Mouse (Mus musculus): ENCODE measurements around the gene Mapk8ip3.

Mapk8ip3 gene

DNA sequence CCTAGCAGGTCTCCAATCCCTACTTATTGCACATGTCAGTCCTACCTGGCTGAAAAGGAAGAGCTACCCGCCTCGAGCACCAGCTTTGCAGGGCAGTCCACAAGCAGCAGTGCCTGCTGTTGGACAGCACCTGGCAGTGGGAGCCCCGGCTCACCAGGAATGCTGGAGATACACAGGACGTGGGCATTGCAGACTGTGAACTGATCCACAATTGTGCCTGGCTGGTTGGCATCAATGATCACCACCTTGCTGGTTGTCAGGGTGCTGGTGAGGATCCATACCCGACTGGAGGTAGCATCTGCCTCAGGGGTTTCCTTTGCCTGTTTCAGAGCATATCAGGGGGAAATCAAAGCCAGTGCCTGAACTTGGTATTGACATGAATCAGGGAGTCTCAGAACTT lies 34.7 kb downstream of the Mapk8ip3 start:
- DNase-seq (ENCODE audit: low read depth, low spot score) = no peak

DNA sequence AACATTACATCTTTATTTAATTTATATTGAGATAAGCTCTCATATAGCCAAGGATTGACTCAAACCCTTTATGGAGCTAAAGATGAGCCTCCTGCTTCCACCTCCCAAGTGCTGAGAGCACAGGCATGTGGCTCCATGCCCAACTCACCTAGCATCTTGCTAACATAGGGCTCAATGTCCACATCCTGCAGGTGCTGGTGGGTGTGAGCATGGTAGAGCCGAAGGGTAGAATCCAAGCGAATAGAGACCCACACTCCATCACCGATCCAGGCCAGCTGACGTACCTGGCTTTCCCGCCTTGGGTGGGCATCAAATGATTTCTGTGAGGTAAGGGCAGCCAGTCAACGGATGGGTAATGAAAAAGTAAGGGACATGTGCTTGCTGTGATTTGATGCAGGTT lies 36.8 kb downstream of the Mapk8ip3 start:
- DNase-seq (ENCODE audit: low read depth, low spot score) = no peak

DNA sequence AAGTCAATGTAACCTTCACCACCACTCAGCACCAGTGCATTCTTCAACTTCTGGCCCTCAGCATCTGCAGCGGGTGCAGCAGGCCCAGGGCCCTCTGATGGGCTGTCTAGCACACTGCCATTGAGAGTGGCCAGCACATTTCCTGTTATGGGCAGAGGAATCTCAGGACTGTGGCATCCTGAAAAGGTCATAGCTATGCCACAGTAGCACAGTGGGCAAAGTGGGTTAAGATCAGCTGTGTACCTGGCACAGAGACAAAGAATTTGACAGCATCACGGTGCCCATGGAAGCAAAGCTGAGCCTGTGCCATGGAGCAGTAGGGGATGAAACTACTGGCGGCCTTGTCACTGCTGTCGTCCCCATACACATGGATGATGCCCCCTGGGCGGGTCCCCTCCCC lies 37.6 kb downstream of the Mapk8ip3 start:
- DNase-seq (ENCODE audit: low read depth, low spot score) = no peak

DNA sequence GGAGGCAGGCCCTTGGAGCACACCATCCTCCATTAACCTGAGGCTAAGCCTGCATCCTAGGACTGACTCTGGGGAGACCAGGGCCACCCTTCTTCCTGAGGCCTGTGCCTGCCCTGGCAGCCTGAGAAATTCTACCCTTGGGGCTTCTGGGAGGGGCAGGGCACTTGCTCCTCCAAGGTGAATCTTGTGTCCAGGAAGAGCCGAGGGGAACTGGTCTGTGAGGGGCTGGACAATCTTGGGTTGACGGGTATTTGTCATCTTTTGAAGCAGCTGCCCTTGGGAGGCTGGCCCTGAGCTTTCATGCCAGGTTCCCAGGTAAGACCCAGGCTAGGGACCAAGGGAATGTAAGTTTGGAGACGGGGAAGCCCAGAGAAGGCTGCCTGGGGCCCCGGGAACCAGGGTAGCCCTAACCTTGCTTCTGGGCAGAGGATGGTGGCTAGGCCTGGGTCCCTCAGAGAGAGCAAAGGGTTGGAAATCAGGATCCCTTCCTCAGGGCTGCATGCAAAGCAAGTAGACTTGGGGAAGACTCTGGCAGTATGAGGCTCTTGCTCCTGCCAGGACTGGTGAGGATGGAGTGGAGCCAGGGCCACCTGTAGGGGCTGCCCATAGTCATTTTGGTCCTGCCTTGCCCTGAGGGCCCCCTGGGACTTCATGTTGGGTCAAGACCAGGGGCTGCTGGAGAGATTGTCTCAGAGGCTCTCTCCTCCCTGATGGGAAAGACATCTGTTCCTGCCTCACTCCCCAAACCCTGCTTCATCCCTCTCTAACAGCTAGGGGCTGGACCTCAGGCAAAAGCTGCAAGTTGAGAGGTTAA lies 38.5 kb downstream of the Mapk8ip3 start:
- DNase-seq (ENCODE audit: low read depth, low spot score) = no peak

DNA sequence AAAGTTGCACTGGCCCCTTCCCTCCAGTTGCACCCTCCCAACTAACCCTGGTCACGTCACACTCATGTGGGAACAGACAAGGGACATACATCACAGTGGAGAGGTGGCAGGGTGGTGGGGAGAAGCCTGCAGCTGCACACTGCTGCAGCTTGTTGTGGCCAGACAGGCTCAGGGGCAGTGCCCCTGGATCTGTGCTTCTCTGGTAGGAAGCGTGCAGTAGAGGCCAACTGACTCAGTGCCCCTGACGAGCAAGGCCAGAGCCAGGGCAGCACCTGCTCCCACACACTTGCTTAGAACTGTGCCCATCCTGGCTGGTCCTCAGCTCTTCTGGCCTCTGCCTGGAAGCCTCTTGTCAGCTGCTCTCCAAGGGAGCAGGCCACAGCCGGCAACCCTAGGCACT lies 39.2 kb downstream of the Mapk8ip3 start:
- DNase-seq (ENCODE audit: low read depth, low spot score) = no peak

DNA sequence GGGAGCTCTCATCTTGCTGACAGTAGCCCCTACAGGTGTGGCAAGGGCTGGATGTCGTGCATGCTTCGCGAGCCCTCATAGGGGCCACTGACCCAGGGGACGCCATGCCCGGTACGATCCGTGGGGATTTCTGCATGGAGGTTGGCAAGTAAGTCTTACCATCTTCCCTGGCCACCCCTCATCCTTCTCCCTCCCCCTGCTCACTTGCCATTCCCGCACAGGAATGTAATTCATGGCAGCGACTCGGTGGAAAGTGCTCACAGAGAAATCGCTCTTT lies 39.8 kb downstream of the Mapk8ip3 start:
- no peak for DNase-seq (ENCODE audit: low read depth, low spot score)

DNA sequence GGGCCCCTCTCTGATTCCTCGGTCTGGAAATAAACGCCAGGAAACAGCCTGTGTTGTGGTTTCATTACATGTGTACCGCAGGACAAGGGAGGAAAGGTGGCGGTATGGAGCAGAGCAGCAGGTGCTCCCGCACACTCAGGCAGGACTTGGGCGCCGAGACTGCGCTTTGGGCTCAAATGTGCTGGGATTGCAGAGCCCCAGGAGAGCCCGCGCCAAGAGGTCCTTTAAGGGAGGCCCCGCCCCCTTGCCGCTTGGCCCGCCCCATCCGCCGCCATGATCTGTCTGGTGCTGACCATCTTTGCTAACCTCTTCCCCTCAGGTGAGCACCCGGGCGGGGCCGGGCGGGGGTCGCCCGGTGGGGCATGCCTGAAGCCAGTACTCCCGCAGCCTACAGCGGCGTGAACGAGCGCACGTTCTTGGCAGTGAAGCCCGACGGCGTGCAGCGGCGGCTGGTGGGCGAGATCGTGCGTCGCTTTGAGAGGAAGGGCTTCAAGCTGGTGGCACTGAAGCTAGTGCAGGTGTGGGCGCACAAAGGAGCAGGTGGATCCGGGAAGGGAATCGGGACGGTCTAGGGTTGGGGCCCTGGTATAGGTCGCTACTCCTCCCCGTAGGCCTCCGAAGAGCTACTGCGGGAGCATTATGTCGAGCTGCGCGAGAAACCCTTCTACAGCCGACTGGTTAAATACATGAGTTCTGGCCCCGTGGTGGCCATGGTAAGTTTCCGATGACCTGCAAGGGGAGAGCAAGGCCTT lies 40.4 kb downstream of the Mapk8ip3 start, which contains the start of gene Nme3:
Nme3 (plus strand) TSS at position 260 of the 752 bp plus-strand sequence.
- DNase-seq (ENCODE audit: low read depth, low spot score) = peak; percentile 81

DNA sequence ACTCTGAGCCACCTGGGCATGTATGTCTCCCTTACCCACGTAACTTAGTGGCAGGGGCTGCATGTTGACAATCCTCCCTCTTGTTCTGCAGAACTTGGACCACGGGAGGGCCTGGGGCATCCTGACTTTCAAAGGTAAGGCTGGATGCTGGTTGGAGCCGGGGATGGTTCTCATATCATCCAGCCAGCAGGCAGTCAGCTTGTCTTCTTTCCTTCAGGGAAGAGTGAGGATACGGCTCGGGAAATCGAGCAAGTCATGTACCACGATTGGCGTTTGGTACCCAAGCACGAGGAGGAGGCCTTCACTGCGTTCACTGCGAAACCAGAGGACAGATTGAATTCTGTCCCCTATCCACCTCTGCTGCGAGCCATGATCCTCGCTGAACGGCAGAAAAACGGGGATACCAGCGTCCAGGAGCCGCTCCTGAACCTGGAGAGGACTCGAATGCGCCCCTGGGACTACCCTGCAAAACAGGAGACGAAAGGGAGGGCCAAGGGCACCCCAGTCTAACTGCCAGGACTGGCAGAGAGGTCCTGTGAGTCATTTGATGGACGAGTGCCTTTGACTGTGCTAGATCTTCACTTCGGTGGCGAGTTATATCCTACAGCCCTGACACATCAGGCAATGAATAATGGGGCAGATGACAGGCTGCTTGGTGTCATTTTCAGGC lies 41.1 kb downstream of the Mapk8ip3 start:
- DNase-seq (ENCODE audit: low read depth, low spot score) = no peak

DNA sequence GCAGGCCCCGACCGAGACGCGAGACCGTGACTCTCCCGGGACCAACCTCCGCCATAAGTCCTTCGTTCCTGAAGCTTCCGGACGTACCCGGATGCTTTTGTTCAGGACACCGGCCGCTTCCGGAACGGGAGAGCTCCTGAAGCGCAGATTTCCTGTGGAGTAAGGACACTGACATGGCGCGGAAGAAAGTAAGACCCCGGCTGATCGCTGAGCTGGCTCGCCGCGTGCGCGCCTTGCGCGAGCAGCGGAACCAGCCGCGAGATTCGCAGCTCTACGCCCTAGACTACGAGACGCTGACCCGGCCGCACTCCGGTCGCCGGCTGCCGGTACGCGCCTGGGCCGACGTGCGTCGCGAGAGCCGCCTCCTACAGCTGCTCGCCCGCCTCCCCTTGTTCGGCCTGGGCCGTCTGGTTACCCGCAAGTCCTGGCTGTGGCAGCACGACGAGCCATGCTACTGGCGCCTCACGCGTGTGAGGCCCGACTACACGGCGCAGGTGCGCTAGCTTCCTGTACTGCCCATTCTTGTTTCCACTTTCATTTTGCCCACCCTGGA lies 41.7 kb downstream of the Mapk8ip3 start, which contains the start of the genes Eme2 and Mrps34:
Eme2 (minus strand) TSS at position 93 of the 553 bp plus-strand sequence.
Mrps34 (plus strand) TSS at position 122 of the 553 bp plus-strand sequence.
- DNase-seq (ENCODE audit: low read depth, low spot score) = peak; percentile 90

DNA sequence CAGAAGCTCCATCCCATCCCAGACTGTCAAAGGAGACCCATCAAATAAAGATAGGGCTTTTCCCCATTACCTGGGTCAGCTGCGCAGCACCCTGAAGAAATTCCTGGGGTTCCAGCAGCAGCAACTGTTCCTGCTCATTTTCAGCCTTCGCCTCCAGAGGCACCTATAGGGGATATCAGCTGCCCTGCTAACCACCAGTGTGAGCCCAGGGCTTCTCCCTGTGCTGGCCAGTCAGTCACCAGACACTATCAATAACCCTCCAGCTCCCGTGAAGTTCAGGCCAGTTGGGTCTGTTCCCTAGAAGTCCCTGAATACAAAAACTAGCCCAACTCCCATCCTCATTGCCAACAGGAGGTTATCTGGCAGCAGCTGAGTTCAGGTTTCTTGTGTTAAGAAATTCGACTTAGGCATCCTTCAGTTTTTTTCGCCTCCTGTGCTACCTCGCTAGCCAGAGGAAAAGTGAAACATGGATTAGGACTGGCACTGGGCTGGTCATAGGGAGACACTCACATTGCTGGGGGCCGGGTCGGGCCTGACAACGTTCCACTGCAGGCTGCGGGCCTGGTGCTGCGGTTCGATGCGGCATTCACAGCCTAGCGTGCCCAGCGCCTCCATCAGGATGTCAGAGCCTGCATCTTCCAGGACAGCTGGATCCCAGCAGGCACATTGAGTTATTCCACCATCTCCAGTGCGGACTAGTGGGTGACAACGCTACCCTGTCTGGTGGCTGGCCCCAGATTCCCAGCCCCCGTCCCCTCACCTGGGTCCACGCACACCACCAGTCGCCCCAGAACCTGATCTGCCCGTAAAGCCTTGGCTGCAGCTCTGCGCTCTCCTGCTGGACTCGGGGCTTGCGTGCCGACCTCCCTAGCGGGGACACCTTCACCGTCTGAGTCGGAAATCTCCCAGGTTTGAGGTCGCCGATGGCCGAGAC lies 42.4 kb downstream of the Mapk8ip3 start:
- no peak for DNase-seq (ENCODE audit: low read depth, low spot score)

DNA sequence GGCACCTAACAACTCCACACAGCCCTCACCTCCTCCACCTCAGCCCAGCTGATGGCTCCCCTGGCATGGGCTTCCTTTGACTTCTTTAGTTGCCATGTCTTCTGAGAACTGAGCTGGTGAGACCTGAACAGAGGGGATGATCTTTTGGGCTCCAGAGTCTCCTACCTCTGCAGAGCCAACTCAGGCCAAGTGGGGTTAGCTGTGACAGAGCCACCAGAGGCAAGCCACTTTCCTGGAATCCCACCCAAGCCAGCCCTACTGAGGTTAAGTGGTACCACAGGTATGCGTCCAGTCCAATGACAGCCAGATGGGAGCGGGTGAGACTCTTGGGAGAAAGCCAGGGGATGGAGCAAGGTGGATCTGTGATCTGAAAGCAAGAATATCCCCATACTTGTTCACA lies 43.5 kb downstream of the Mapk8ip3 start:
- no peak for DNase-seq (ENCODE audit: low read depth, low spot score)

DNA sequence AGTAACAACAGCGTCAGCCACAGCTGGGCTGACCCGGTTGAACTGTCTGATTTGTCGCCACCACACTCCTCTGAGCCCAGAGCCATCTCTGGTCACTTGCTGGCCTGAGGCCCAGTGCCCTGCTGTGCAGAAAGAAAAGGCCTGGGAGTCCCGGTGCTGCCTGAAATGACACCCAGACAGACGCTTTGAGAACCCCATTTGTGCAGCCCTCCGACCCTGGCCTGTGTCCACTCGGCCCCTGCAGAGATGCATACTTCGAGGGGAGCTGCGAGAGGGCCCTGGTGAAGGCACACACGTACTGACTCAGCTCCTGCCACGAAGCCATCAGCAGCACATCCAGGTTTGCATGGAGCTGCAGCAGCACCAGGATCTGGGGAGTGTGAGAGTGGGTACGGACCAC lies 44.0 kb downstream of the Mapk8ip3 start:
- DNase-seq (ENCODE audit: low read depth, low spot score) = no peak

DNA sequence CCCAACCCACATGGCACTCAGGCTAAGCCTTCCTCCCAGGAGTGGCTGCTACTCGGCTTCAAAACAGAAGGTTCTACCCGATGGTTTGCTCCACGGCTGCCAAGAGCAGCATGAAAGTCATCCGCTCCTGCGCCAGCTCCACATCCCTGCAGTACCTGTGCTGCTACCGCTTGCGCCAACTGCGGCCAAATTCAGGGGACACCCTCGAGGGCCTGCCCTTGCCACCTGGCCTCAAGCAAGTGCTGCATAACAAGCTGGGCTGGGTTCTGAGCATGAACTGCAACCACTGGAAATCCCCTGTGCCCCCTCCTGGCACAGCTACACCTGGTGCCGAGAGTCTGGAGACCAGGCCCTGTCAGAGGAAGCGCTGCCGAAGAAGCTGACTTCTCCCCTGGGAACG lies 45.5 kb downstream of the Mapk8ip3 start:
- no peak for DNase-seq (ENCODE audit: low read depth, low spot score)

DNA sequence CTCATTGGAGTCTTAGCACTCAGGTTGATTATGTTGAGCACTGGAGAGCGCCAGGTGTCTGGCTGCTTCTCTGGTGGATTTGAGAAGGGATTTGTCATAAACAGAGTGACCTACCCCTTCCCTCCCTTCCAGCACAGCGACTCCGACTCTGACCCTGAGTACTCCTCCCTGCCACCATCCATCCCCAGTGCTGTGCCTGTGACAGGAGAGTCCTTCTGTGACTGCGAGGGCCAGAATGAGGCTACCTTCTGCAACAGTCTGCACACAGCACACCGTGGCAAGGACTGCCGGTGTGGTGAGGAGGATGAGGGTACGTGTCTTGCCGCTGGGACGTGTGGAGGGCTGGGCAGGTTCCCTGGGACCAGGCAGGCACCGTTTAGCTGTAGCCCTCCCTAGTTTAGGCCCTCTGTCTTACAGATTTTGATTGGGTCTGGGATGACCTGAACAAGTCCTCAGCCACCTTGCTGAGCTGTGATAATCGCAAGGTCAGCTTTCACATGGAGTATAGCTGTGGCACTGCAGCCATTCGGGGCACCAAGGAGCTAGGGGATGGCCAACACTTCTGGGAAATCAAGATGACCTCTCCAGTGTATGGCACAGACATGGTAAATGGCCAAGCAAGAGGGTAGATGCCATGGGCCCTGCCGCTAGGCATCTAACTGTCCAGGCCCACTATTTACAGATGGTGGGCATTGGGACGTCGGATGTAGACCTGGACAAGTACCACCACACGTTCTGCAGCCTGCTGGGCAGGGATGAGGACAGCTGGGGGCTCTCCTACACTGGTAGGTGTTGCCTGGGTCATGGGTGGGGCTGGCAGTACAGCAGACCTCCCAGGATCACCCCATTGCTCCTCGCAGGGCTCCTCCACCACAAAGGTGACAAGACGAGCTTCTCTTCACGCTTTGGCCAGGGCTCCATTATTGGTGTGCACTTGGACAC lies 46.4 kb downstream of the Mapk8ip3 start:
- no peak for DNase-seq (ENCODE audit: low read depth, low spot score)

DNA sequence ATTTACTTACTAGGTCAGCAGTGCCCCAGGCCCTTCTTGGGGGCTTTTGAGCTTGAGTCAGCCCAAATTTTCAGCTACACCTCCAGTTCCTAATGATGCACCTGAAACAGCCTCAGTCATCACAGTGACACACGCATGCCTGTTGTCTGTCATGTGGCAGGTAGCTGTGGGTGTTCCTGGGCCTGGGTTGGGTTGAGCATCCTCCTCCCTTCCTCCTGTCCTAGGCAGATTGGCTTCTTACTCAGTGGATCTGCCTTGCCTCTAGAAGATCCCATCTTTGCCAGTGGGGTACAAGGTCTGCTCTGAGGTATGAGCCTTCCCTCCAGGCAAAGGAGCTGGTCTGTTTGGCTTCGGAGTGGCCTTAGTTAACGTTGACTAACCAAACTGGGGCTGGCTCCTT lies 47.9 kb downstream of the Mapk8ip3 start:
- no peak for DNase-seq (ENCODE audit: low read depth, low spot score)

DNA sequence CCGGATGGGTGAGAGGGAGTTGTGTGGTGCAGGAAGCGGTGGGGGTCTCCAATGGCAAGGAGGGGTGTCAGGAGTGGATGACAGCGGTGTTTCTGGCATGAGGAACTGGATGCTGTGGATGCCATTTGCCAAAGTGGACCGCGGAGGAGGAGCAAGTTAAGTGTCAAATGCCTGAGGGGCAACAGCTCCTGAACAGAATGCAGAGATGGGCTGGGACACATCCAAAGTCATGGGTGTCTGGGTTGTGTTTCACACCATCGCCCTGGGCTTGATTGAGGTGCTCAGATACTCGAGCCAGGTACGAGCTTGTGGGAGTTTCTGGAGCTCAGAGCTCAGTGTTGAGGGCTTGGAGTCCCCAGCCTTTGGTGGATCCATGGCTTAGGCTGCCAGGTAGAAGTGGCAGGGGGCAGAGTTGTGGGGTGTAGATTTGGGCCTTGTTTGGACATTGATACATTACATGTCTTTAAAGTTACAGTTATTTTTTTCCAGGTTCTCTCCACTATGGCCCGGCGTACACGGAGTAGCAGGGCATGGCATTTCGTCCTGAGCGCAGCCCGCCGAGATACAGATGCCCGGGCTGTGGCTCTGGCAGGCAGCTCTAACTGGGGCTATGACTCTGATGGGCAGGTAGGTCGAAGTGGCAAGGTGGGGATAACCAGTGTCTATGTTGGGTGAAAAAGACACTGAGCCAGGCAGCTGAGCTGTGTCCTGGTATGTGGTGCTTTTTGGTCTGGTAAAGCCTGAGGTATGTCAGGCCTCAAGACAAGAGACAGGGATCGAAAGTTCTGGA lies 49.3 kb downstream of the Mapk8ip3 start:
- DNase-seq (ENCODE audit: low read depth, low spot score) = no peak

DNA sequence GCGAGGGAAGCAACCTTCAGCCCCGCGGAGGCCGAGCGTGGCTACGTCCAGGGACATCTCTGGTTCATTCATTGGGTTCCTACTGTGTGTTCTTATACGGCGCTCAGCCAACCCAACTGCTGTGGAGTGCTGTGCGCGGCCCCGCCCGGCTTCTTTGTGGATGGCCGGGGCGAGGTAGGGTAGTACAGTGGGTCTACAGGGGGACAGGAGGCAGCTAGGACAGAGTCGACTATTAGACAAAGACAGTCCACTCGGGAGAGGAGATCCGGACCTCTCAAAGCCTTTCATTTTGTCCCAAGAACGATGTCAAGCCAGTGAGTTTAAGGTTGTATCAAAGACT lies 49.9 kb downstream of the Mapk8ip3 start:
- no peak for DNase-seq (ENCODE audit: low read depth, low spot score)

DNA sequence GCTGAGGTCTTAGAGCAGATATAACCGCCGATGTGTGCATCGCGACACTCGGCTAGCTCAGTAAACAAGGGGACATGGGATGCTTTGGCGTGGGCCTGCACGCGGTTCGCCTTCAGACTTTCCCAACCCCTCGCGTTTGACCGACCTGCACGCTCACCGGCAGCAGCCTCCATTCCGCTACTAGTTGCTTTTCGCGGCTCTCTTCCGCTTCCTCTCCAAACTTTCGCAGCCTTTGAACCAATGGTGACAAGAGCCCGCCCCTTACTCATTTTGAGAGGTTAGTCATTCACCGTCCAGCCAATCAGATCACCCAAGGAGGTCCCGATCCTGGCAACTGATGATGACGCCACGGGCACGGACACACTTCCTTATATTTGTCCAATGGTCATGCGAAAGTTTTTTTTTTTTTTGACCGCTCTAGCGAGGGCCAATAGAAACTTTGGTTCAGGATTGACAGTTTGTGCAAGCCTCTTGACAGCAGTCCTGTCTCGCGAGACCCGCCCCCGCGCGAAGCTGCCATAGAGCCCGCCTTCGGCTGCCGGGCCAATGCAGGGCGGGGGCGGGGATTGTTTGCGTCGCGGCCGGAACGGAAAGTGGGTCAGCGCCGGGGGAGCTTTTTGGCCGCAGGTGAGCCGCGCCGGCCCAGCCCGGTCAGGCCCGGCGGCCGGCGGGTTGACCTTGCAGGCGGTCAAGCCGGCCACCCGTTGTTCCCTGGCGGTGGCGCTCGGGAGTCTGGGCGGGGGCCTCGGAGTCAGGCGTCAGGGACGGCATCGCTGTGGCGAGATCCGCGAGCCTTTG lies 50.4 kb downstream of the Mapk8ip3 start, which contains the start of the genes Nubp2 and Spsb3:
Nubp2 (minus strand) TSS at position 216 of the 798 bp plus-strand sequence.
Spsb3 (plus strand) TSS at position 510 of the 798 bp plus-strand sequence.
- DNase-seq (ENCODE audit: low read depth, low spot score) = peak; percentile 99

All from ES-CJ7 (cell line).